Mouse (Mus musculus) G1E (cell line): ENCODE measurements around the gene Cd72.

Experiments
- CTCF ChIP-seq: IDR thresholded peaks from 2 replicates; pipeline ENCODE4 v1.5.1; 2012; ENCODE audit warnings: low read depth, low read length, inconsistent platforms, mixed read lengths
- GATA1 ChIP-seq: IDR thresholded peaks from 2 replicates; pipeline ENCODE4 v1.6.1; 2012; ENCODE audit warnings: borderline replicate concordance, low read length, inconsistent platforms, mixed read lengths
- GATA2 ChIP-seq: IDR thresholded peaks from 2 replicates; pipeline ENCODE4 v1.6.1; 2012; ENCODE audit warnings: low read depth, low read length, inconsistent platforms, borderline replicate concordance
- POLR2AphosphoS5 ChIP-seq: IDR thresholded peaks from 2 replicates; pipeline ENCODE4 v1.6.1; 2012; ENCODE audit warnings: low read depth, low read length, inconsistent platforms; ENCODE audit not compliant: insufficient replicate concordance
- TAL1 ChIP-seq: conservative IDR thresholded peaks from 2 replicates; pipeline ENCODE4 v1.6.1; 2012; ENCODE audit warnings: low read depth, low read length, inconsistent platforms, mixed read lengths

GRCm38 (mm10) chr4:43424072-43424471 lies 30.4 kb downstream of the Cd72 start:
- TF ChIP-seq CTCF: no peak
- no peak for TF ChIP-seq GATA1
- TF ChIP-seq POLR2AphosphoS5: no peak
- no peak for TF ChIP-seq TAL1
- TF ChIP-seq GATA2: no peak
